Mouse (Mus musculus) limb, embryonic 14.5 days (tissue): ENCODE results near the gene Taf5. TPM values are rescaled to one million over a fixed set of nuclear protein-coding genes. Genes with fewer than 3 reads are reported as not detected.

ENCODE experiments used
- ATAC-seq: fragments of 200-750 bp; cut with Nextera tagmentation; 2 replicates; pipeline ENCODE4 v1.8.0; 2017; ENCODE audit warnings: low read depth, moderate number of reproducible peaks, moderate TSS enrichment; ENCODE audit not compliant: low FRiP score
- DNase-seq: peaks from one replicate; pipeline ENCODE4 v3.0.0-alpha.2; 2015; ENCODE audit warnings: low spot score
- H3K27ac ChIP-seq: fragments of 300-500 bp; sonication (generic); replicated peaks from 2 replicates; pipeline ENCODE4 v1.5.1; 2014; ENCODE audit warnings: low read depth, mild to moderate bottlenecking, low read length, moderate library complexity, mixed read lengths
- H3K27me3 ChIP-seq: fragments of 300-500 bp; sonication (generic); 2 replicates; pipeline ENCODE4 v1.6.1; 2014; ENCODE audit warnings: low read length, mixed read lengths; ENCODE audit not compliant: control insufficient read depth, insufficient read depth
- H3K36me3 ChIP-seq: fragments of 300-500 bp; sonication (generic); 2 replicates; pipeline ENCODE4 v1.6.1; 2014; ENCODE audit warnings: mild to moderate bottlenecking, low read length, moderate library complexity, mixed read lengths; ENCODE audit not compliant: control insufficient read depth, insufficient read depth
- H3K4me1 ChIP-seq: fragments of 300-500 bp; sonication (generic); 2 replicates; pipeline ENCODE4 v1.6.1; 2014; ENCODE audit warnings: antibody characterized with exemption, low read length, mixed read lengths; ENCODE audit not compliant: control insufficient read depth, insufficient read depth
- H3K4me2 ChIP-seq: fragments of 300-500 bp; sonication (generic); replicated peaks from 2 replicates; pipeline ENCODE4 v1.6.1; 2014; ENCODE audit warnings: low read depth, mild to moderate bottlenecking, low read length, moderate library complexity; ENCODE audit not compliant: severe bottlenecking
- H3K4me3 ChIP-seq: fragments of 300-500 bp; sonication (generic); replicated peaks from 2 replicates; pipeline ENCODE4 v1.5.1; 2014; ENCODE audit warnings: low read length
- H3K9ac ChIP-seq: fragments of 300-500 bp; sonication (generic); 2 replicates; pipeline ENCODE4 v1.6.1; 2014; ENCODE audit warnings: mild to moderate bottlenecking, low read depth, low read length, moderate library complexity; ENCODE audit not compliant: severe bottlenecking
- H3K9me3 ChIP-seq: fragments of 300-500 bp; sonication (generic); 2 replicates; pipeline ENCODE4 v1.6.1; 2016; ENCODE audit warnings: low read length; ENCODE audit not compliant: control insufficient read depth
- POLR2A ChIP-seq: fragments of 200-500 bp; IDR thresholded peaks from 2 replicates; pipeline ENCODE4 v1.8.0; 2012; ENCODE audit warnings: inconsistent platforms, mild to moderate bottlenecking, moderate library complexity, borderline replicate concordance; ENCODE audit not compliant: insufficient read depth, insufficient read length; ENCODE audit errors: extremely low read depth
- WGBS: fragments of 180-500 bp; shearing (Covaris S2); extraction: QIAGEN DNeasy Blood & Tissue Kit; methylation state at CpG from one replicate; pipeline ENCODE4 v1.1.7; 2014; 5-methylcytosine and 5-hydroxymethylcytosine counted together
- polyA plus RNA-seq, 2 experiments: library from polyadenylated mRNA; depleted of rRNA in 1 of 2; stranded (reverse) in 1 of 2; unstranded in 1 of 2; fragments of >200 nt; fragmentation: Nextera tagmentation in 1 of 2; extraction: Ambion mirVana in 1 of 2; gene quantifications; 2 replicates each; pipeline versions ENCODE4 v1.2.1 to v1.2.3; 2012 to 2014

Taf5 gene
- polyA plus RNA-seq, 2 experiments: 7.9 to 8.1 TPM

GRCm38 (mm10) chr19:47090550-47091156 lies 23.1 kb downstream of the Taf5 start, which contains the start of the genes Usmg5 and Pdcd11:
TSS of gene Usmg5 (minus strand) at chr19:47090647.
TSS of gene Pdcd11 (plus strand) at chr19:47090768.
- ATAC-seq (peak; percentile 100), DNase-seq (peak; percentile 96)
- peak within 1 kb of the TSS; percentile 91 for H3K4me2 ChIP-seq
- H3K36me3 ChIP-seq: peaks cover 39% of the 10 kb centered on the region
- peak within 1 kb of the TSS; percentile 93 for H3K9ac ChIP-seq
- 2% methylated on average over 54 of the region's 56 CpGs for WGBS
- peak within 1 kb of the TSS; percentile 94 for H3K4me3 ChIP-seq
- peak; percentile 66; the same call in 1 of the 2 replicates for TF ChIP-seq POLR2A
- no peaks in the 10 kb centered on the region for H3K27me3 ChIP-seq
- H3K9me3 ChIP-seq: no peaks in the 10 kb centered on the region
- H3K27ac ChIP-seq: peak within 1 kb of the TSS; percentile 79
- H3K4me1 ChIP-seq: peaks cover 10% of the 10 kb centered on the region

- TF ChIP-seq POLR2A: no peak
- H3K9ac ChIP-seq: no peak overlapping the region
These were observed 33.5 kb downstream of the Taf5 start for GRCm38 (mm10) chr19:47101080-47101479.

GRCm38 (mm10) chr19:47104641-47105271 lies 37.2 kb downstream of the Taf5 start:
- Histone ChIP-seq H3K4me3 (no peak overlapping the region), H3K27ac (no peak overlapping the region), H3K4me2 (no peak overlapping the region), H3K9ac (no peak overlapping the region), H3K9me3 (no peaks in the 10 kb centered on the region), H3K36me3 (peaks cover 100% of the 10 kb centered on the region), H3K27me3 (no peaks in the 10 kb centered on the region), H3K4me1 (no peaks in the 10 kb centered on the region)
- 90% methylated on average over 9 of the region's 9 CpGs for WGBS
- ATAC-seq (no peak), DNase-seq (no peak)
- no peak for TF ChIP-seq POLR2A

More at GRCm38 (mm10) chr19:47101080-47101479, 33.5 kb downstream of the Taf5 start:
- no peak overlapping the region for H3K4me2 ChIP-seq
- H3K4me1 ChIP-seq: no peaks in the 10 kb centered on the region
- no peak for ATAC-seq
- WGBS: 91% methylated on average over 5 of the region's 5 CpGs
- no peak overlapping the region for H3K4me3 ChIP-seq
- no peak overlapping the region for H3K27ac ChIP-seq
- peaks cover 92% of the 10 kb centered on the region for H3K36me3 ChIP-seq
- no peak for DNase-seq
- H3K9me3 ChIP-seq: no peaks in the 10 kb centered on the region
- no peaks in the 10 kb centered on the region for H3K27me3 ChIP-seq

DNA sequence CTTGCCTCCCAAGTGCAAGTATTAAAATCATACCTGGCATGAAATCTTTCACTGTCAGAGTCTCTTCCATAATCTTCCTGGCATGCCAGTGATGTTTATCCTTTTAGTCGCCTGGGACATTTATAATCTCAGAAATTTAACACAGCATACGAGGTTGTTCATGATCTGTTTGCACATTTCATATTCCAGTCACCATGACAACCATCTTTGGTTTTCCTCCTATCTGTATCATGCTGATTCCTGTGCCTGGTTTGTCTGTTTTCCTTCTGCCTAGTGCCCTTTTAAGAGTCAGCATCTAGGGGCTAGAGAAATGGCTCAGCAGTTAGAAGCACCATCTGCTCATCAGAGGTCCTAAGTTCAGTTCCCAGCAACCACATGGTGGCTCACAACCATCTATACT lies 51.1 kb downstream of the Taf5 start:
- H3K36me3 ChIP-seq: peaks cover 76% of the 10 kb centered on the region
- H3K9ac ChIP-seq: no peak overlapping the region
- 68% methylated on average over 2 of the region's 2 CpGs for WGBS

GRCm38 (mm10) chr19:47121054-47121453 lies 53.5 kb downstream of the Taf5 start:
- no peak overlapping the region for H3K9ac ChIP-seq
- ATAC-seq: no peak
- no peak for TF ChIP-seq POLR2A
- peak; percentile 62 for DNase-seq
- no peak overlapping the region for H3K4me3 ChIP-seq
- H3K4me1 ChIP-seq: no peaks in the 10 kb centered on the region
- no peaks in the 10 kb centered on the region for H3K27me3 ChIP-seq
- H3K9me3 ChIP-seq: no peaks in the 10 kb centered on the region
- H3K27ac ChIP-seq: no peak overlapping the region
- H3K36me3 ChIP-seq: peaks cover 76% of the 10 kb centered on the region
- no peak overlapping the region for H3K4me2 ChIP-seq
- 34% methylated on average over 4 of the region's 4 CpGs for WGBS

More for the DNA sequence above, 51.1 kb downstream of the Taf5 start:
- no peak overlapping the region for H3K4me3 ChIP-seq
- no peak overlapping the region for H3K4me2 ChIP-seq
- H3K4me1 ChIP-seq: no peaks in the 10 kb centered on the region
- ATAC-seq (no peak), DNase-seq (no peak)
- no peaks in the 10 kb centered on the region for H3K27me3 ChIP-seq
- no peak overlapping the region for H3K27ac ChIP-seq
- H3K9me3 ChIP-seq: no peaks in the 10 kb centered on the region
- no peak for TF ChIP-seq POLR2A
